Mouse (Mus musculus): ENCODE results near the gene Etl4.

The Etl4 gene

GRCm38 (mm10) chr2:20520636-20521595, 611.3 kb downstream of the Etl4 start:
- no peak for DNase-seq (ENCODE audit: low read depth)

GRCm38 (mm10) chr2:20521686-20522285, 612.2 kb downstream of the Etl4 start:
- DNase-seq (ENCODE audit: low read depth): no peak

- DNase-seq (ENCODE audit: low read depth): no peak
These were observed 614.1 kb downstream of the Etl4 start for GRCm38 (mm10) chr2:20523636-20524035.

GRCm38 (mm10) chr2:20525879-20526593, 616.5 kb downstream of the Etl4 start:
- no peak for DNase-seq (ENCODE audit: low read depth)

- no peak for DNase-seq (ENCODE audit: low read depth)
These were observed 617.3 kb downstream of the Etl4 start for GRCm38 (mm10) chr2:20526856-20527255.

- DNase-seq (ENCODE audit: low read depth): no peak
These were observed 623.0 kb downstream of the Etl4 start for GRCm38 (mm10) chr2:20532623-20533022.

GRCm38 (mm10) chr2:20537785-20538184, 628.2 kb downstream of the Etl4 start:
- DNase-seq (ENCODE audit: low read depth): no peak

GRCm38 (mm10) chr2:20538871-20539270, 629.3 kb downstream of the Etl4 start:
- DNase-seq (ENCODE audit: low read depth): no peak

GRCm38 (mm10) chr2:20541261-20541660, 631.7 kb downstream of the Etl4 start:
- no peak for DNase-seq (ENCODE audit: low read depth)

GRCm38 (mm10) chr2:20542286-20542685, 632.7 kb downstream of the Etl4 start:
- DNase-seq (ENCODE audit: low read depth): no peak

GRCm38 (mm10) chr2:20545624-20546023, 636.0 kb downstream of the Etl4 start:
- no peak for DNase-seq (ENCODE audit: low read depth)

GRCm38 (mm10) chr2:20546496-20547348, 637.1 kb downstream of the Etl4 start:
- DNase-seq (ENCODE audit: low read depth): no peak

- no peak for DNase-seq (ENCODE audit: low read depth)
These were observed 637.7 kb downstream of the Etl4 start for GRCm38 (mm10) chr2:20547349-20547677.

- no peak for DNase-seq (ENCODE audit: low read depth)
These were observed 638.4 kb downstream of the Etl4 start for GRCm38 (mm10) chr2:20547686-20548624.

- no peak for DNase-seq (ENCODE audit: low read depth)
These were observed 639.5 kb downstream of the Etl4 start for GRCm38 (mm10) chr2:20549065-20549464.

- no peak for DNase-seq (ENCODE audit: low read depth)
These were observed 640.4 kb downstream of the Etl4 start for GRCm38 (mm10) chr2:20549996-20550395.

GRCm38 (mm10) chr2:20555706-20556105, 646.1 kb downstream of the Etl4 start:
- DNase-seq (ENCODE audit: low read depth): no peak

GRCm38 (mm10) chr2:20559083-20559482, 649.5 kb downstream of the Etl4 start:
- DNase-seq (ENCODE audit: low read depth): no peak

GRCm38 (mm10) chr2:20559723-20560122, 650.1 kb downstream of the Etl4 start:
- no peak for DNase-seq (ENCODE audit: low read depth)

GRCm38 (mm10) chr2:20560581-20560980, 651.0 kb downstream of the Etl4 start:
- no peak for DNase-seq (ENCODE audit: low read depth)

- no peak for DNase-seq (ENCODE audit: low read depth)
These were observed 653.5 kb downstream of the Etl4 start for GRCm38 (mm10) chr2:20563036-20563435.
